Mouse (Mus musculus): Measurements from ENCODE around the gene Mx1. TPM values are rescaled to one million over a fixed set of nuclear protein-coding genes. Genes with fewer than 3 reads are reported as not detected.

Mx1 gene
- polyA plus RNA-seq, 1 experiment = 1.9 TPM

GRCm38 (mm10) chr16:97402213-97402785, 60.4 kb downstream of the Mx1 start:
- TF ChIP-seq CTCF (conservative IDR thresholded peaks at IDR 0.05; ENCODE audit: insufficient read depth, insufficient read length, low read depth, low read length) (no peak), POLR2A (IDR thresholded peaks at IDR 0.05; ENCODE audit: low read depth, low read length) (no peak)
- DNase-seq = no peak
- no peak overlapping the region for H3K4me3 ChIP-seq (ENCODE audit: insufficient read depth, low read depth, low read length)
- H3K27ac ChIP-seq (ENCODE audit: insufficient read depth, low read depth, low read length) = no peak overlapping the region
- H3K4me1 ChIP-seq (ENCODE audit: control insufficient read depth, insufficient read depth, low read length) = no peaks in the 10 kb centered on the region; the same call in 1 of the 2 replicates
- H3K36me3 ChIP-seq (ENCODE audit: control insufficient read depth, insufficient read depth, low read length) = no peaks in the 10 kb centered on the region
- H3K27me3 ChIP-seq (replicated peaks; ENCODE audit: control insufficient read depth, insufficient read depth, low read length) = no peaks in the 10 kb centered on the region
- 71% methylated on average over 4 of the region's 4 CpGs for WGBS

- TF ChIP-seq CTCF (conservative IDR thresholded peaks at IDR 0.05; ENCODE audit: insufficient read depth, insufficient read length, low read depth, low read length) (no peak), POLR2A (IDR thresholded peaks at IDR 0.05; ENCODE audit: low read depth, low read length) (no peak)
- no peak for DNase-seq
- no peak overlapping the region for H3K27ac ChIP-seq (ENCODE audit: insufficient read depth, low read depth, low read length)
- H3K4me3 ChIP-seq (ENCODE audit: insufficient read depth, low read depth, low read length) = no peak overlapping the region
- no peaks in the 10 kb centered on the region; the same call in 1 of the 2 replicates for H3K4me1 ChIP-seq (ENCODE audit: control insufficient read depth, insufficient read depth, low read length)
- H3K27me3 ChIP-seq (replicated peaks; ENCODE audit: control insufficient read depth, insufficient read depth, low read length) = no peaks in the 10 kb centered on the region
- no peaks in the 10 kb centered on the region for H3K36me3 ChIP-seq (ENCODE audit: control insufficient read depth, insufficient read depth, low read length)
Observed at GRCm38 (mm10) chr16:97401741-97402140, 61.0 kb downstream of the Mx1 start.

GRCm38 (mm10) chr16:97399991-97400390, 62.7 kb downstream of the Mx1 start:
- Histone ChIP-seq H3K4me1 (ENCODE audit: control insufficient read depth, insufficient read depth, low read length) (no peaks in the 10 kb centered on the region; the same call in 1 of the 2 replicates), H3K27me3 (replicated peaks; ENCODE audit: control insufficient read depth, insufficient read depth, low read length) (no peaks in the 10 kb centered on the region), H3K36me3 (ENCODE audit: control insufficient read depth, insufficient read depth, low read length) (no peaks in the 10 kb centered on the region), H3K27ac (ENCODE audit: insufficient read depth, low read depth, low read length) (no peak overlapping the region), H3K4me3 (ENCODE audit: insufficient read depth, low read depth, low read length) (no peak overlapping the region)
- DNase-seq = no peak
- 93% methylated on average over 4 of the region's 4 CpGs for WGBS
- no peak for TF ChIP-seq POLR2A (IDR thresholded peaks at IDR 0.05; ENCODE audit: low read depth, low read length)
- no peak for TF ChIP-seq CTCF (conservative IDR thresholded peaks at IDR 0.05; ENCODE audit: insufficient read depth, insufficient read length, low read depth, low read length)

GRCm38 (mm10) chr16:97397945-97398531, 64.7 kb downstream of the Mx1 start:
- H3K4me1 ChIP-seq (ENCODE audit: control insufficient read depth, insufficient read depth, low read length) = no peaks in the 10 kb centered on the region; the same call in 1 of the 2 replicates
- no peak overlapping the region for H3K4me3 ChIP-seq (ENCODE audit: insufficient read depth, low read depth, low read length)
- H3K27ac ChIP-seq (ENCODE audit: insufficient read depth, low read depth, low read length) = no peak overlapping the region
- DNase-seq = peak; percentile 58
- WGBS = 69% methylated on average over 2 of the region's 2 CpGs
- no peak for TF ChIP-seq CTCF (conservative IDR thresholded peaks at IDR 0.05; ENCODE audit: insufficient read depth, insufficient read length, low read depth, low read length)
- no peak for TF ChIP-seq POLR2A (IDR thresholded peaks at IDR 0.05; ENCODE audit: low read depth, low read length)
- H3K36me3 ChIP-seq (ENCODE audit: control insufficient read depth, insufficient read depth, low read length) = no peaks in the 10 kb centered on the region
- no peaks in the 10 kb centered on the region for H3K27me3 ChIP-seq (replicated peaks; ENCODE audit: control insufficient read depth, insufficient read depth, low read length)

Other genes starting within 250 kb of the Mx1 start
- 1.6 and 1.7 TPM in 2 replicates for gene Bace2, start 106.2 kb downstream of the Mx1 start, polyA plus RNA-seq (2012; rRNA removed)
- 0.10 TPM in 1 of 2 replicates, not detected in the other for gene Fam3b, start 51.9 kb upstream of the Mx1 start, polyA plus RNA-seq (2012; rRNA removed)
- 97.2 and 115 TPM in 2 replicates for gene Tmprss2, start 148.3 kb upstream of the Mx1 start, polyA plus RNA-seq (2012; rRNA removed)

Measured in kidney, adult 2 months (tissue).